Mouse (Mus musculus) cortical plate, adult 2 months (tissue): ENCODE measurements around the gene Bbs9. TPM values are rescaled to one million over a fixed set of nuclear protein-coding genes. Genes with fewer than 3 reads are reported as not detected.

Experiments
- H3K27ac ChIP-seq: fragments of 200-500 bp; 2 replicates; pipeline ENCODE4 v1.5.1; 2012; ENCODE audit warnings: low read length, control low read depth, inconsistent platforms; ENCODE audit not compliant: insufficient read depth
- H3K4me1 ChIP-seq: fragments of 200-500 bp; 2 replicates; pipeline ENCODE4 v1.6.1; 2011; ENCODE audit warnings: low read length; ENCODE audit not compliant: control insufficient read depth, insufficient read depth
- H3K4me3 ChIP-seq: fragments of 200-500 bp; 2 replicates; pipeline ENCODE4 v1.5.1; 2011; ENCODE audit warnings: mild to moderate bottlenecking, low read length, control low read depth; ENCODE audit not compliant: insufficient read depth
- CTCF ChIP-seq: fragments of 200-500 bp; IDR thresholded peaks from 2 replicates; pipeline ENCODE4 v1.5.1; 2011; ENCODE audit warnings: mild to moderate bottlenecking, control low read depth, low read length; ENCODE audit not compliant: insufficient read depth; ENCODE audit errors: extremely low read depth
- POLR2A ChIP-seq: fragments of 200-500 bp; IDR thresholded peaks from 2 replicates; pipeline ENCODE4 v1.6.1; 2011; ENCODE audit warnings: mild to moderate bottlenecking, low read length, control low read depth; ENCODE audit not compliant: insufficient read depth; ENCODE audit errors: extremely low read depth
- polyA plus RNA-seq: library from polyadenylated mRNA; depleted of rRNA; stranded (reverse); fragments of >200 nt; gene quantifications from 2 replicates; pipeline ENCODE4 v1.2.3, GENCODE M21; 2012

Bbs9 gene
- polyA plus RNA-seq, 1 experiment = 17.9 TPM

- no peak overlapping the region for H3K4me3 ChIP-seq
These were observed 197.4 kb downstream of the Bbs9 start for GRCm38 (mm10) chr9:22672937-22673336.

GRCm38 (mm10) chr9:22677132-22677829 is 201.8 kb downstream of the Bbs9 start:
- TF ChIP-seq CTCF (no peak), POLR2A (no peak)
- Histone ChIP-seq H3K4me3 (no peak overlapping the region), H3K27ac (no peak overlapping the region), H3K4me1 (no peaks in the 10 kb centered on the region)

More at GRCm38 (mm10) chr9:22672937-22673336, 197.4 kb downstream of the Bbs9 start:
- Histone ChIP-seq H3K27ac (no peak overlapping the region), H3K4me1 (no peaks in the 10 kb centered on the region)
- no peak for TF ChIP-seq POLR2A
- TF ChIP-seq CTCF = no peak

GRCm38 (mm10) chr9:22677997-22678396 is 202.5 kb downstream of the Bbs9 start:
- Histone ChIP-seq H3K27ac (no peak overlapping the region), H3K4me1 (no peaks in the 10 kb centered on the region), H3K4me3 (no peak overlapping the region)
- TF ChIP-seq POLR2A (no peak), CTCF (no peak)

GRCm38 (mm10) chr9:22678496-22678895 is 203.0 kb downstream of the Bbs9 start:
- Histone ChIP-seq H3K4me1 (no peaks in the 10 kb centered on the region), H3K4me3 (no peak overlapping the region), H3K27ac (no peak overlapping the region)
- no peak for TF ChIP-seq CTCF
- no peak for TF ChIP-seq POLR2A

- H3K4me1 ChIP-seq = no peaks in the 10 kb centered on the region
- TF ChIP-seq POLR2A (no peak), CTCF (no peak)
- no peak overlapping the region for H3K27ac ChIP-seq
- H3K4me3 ChIP-seq = no peak overlapping the region
These were observed 204.0 kb downstream of the Bbs9 start for GRCm38 (mm10) chr9:22679485-22679884.

- TF ChIP-seq CTCF = no peak
- Histone ChIP-seq H3K4me1 (no peaks in the 10 kb centered on the region), H3K27ac (no peak overlapping the region), H3K4me3 (no peak overlapping the region)
These were observed 204.5 kb downstream of the Bbs9 start for GRCm38 (mm10) chr9:22680031-22680430.

- Histone ChIP-seq H3K4me3 (no peak overlapping the region), H3K27ac (no peak overlapping the region), H3K4me1 (no peaks in the 10 kb centered on the region)
- TF ChIP-seq CTCF (no peak), POLR2A (no peak)
These were observed 205.0 kb downstream of the Bbs9 start for GRCm38 (mm10) chr9:22680484-22680883.

- Histone ChIP-seq H3K27ac (no peak overlapping the region), H3K4me1 (no peaks in the 10 kb centered on the region), H3K4me3 (no peak overlapping the region)
- no peak for TF ChIP-seq CTCF
- TF ChIP-seq POLR2A = no peak
These were observed 208.3 kb downstream of the Bbs9 start for GRCm38 (mm10) chr9:22683786-22684185.

- Histone ChIP-seq H3K4me3 (no peak overlapping the region), H3K4me1 (no peaks in the 10 kb centered on the region), H3K27ac (no peak overlapping the region)
- TF ChIP-seq POLR2A (no peak), CTCF (no peak)
These were observed 211.4 kb downstream of the Bbs9 start for GRCm38 (mm10) chr9:22686765-22687472.

- no peaks in the 10 kb centered on the region for H3K4me1 ChIP-seq
- H3K4me3 ChIP-seq = no peak overlapping the region
- TF ChIP-seq POLR2A (no peak), CTCF (no peak)
- no peak overlapping the region for H3K27ac ChIP-seq
These were observed 214.7 kb downstream of the Bbs9 start for GRCm38 (mm10) chr9:22690234-22690633.
